Mouse (Mus musculus) C2C12 (cell line): ENCODE measurements at regions not wholly inside any gene's neighbourhood (a gene's known extent, or its start where the extent isn't known, plus 50 kb on each side); places are given as distances from the start of the nearest gene placed in this dataset.

Source experiments
- H3K27me3 ChIP-seq: one replicate; pipeline ENCODE4 v1.6.1; 2011; ENCODE audit not compliant: control insufficient read depth, insufficient read depth, insufficient read length
- H3K36me3 ChIP-seq: one replicate; pipeline ENCODE4 v1.6.1; 2011; ENCODE audit not compliant: control insufficient read depth, insufficient read depth
- H3K4me3 ChIP-seq: one replicate; pipeline ENCODE4 v1.5.1; 2011; ENCODE audit warnings: mild to moderate bottlenecking, control low read depth; ENCODE audit not compliant: poor library complexity, insufficient read depth, severe bottlenecking
- H3K79me2 ChIP-seq: one replicate; pipeline ENCODE4 v1.6.1; 2011; ENCODE audit not compliant: control insufficient read depth, insufficient read depth
- H3K79me3 ChIP-seq: one replicate; pipeline ENCODE4 v1.6.1; 2011; ENCODE audit warnings: low read depth, control low read depth
- H3ac ChIP-seq: one replicate; pipeline ENCODE3; 2011; ENCODE audit warnings: low read depth; ENCODE audit not compliant: control insufficient read depth, insufficient read length
- CEBPB ChIP-seq: IDR thresholded peaks from one replicate; pipeline ENCODE4 v1.6.1; 2011; ENCODE audit warnings: low read depth, mild to moderate bottlenecking, control low read depth, moderate library complexity
- CTCF ChIP-seq: IDR thresholded peaks from one replicate; pipeline ENCODE4 v1.5.1; 2011; ENCODE audit not compliant: control insufficient read depth, insufficient read depth, insufficient read length
- FOSL1 ChIP-seq: IDR thresholded peaks from one replicate; pipeline ENCODE4 v1.8.0; 2011; ENCODE audit warnings: mild to moderate bottlenecking, low read length; ENCODE audit not compliant: poor library complexity, insufficient read depth, severe bottlenecking
- MAX ChIP-seq: IDR thresholded peaks from one replicate; pipeline ENCODE4 v1.6.1; 2011; ENCODE audit warnings: mild to moderate bottlenecking, control low read depth
- MYOD1 ChIP-seq: IDR thresholded peaks from one replicate; pipeline ENCODE4 v1.6.1; 2011; ENCODE audit warnings: low read depth; ENCODE audit not compliant: control insufficient read depth, insufficient read length
- MYOG ChIP-seq: IDR thresholded peaks from one replicate; pipeline ENCODE4 v1.6.1; 2011; ENCODE audit not compliant: control insufficient read depth, insufficient read length; ENCODE audit errors: extremely low read depth
- USF1 ChIP-seq: IDR thresholded peaks from one replicate; pipeline ENCODE4 v1.6.1; 2011; ENCODE audit warnings: low read depth, mild to moderate bottlenecking, control low read depth, moderate library complexity

- Histone ChIP-seq H3ac (no peak overlapping the region), H3K27me3 (no peaks in the 10 kb centered on the region), H3K79me3 (no peaks in the 10 kb centered on the region), H3K79me2 (no peaks in the 10 kb centered on the region), H3K36me3 (no peaks in the 10 kb centered on the region), H3K4me3 (no peak overlapping the region)
- TF ChIP-seq MAX (no peak), MYOG (no peak), FOSL1 (no peak), CTCF (no peak)
Measured at GRCm38 (mm10) chr11:17620462-17621248, 333.0 kb downstream of the Etaa1 start.

DNA sequence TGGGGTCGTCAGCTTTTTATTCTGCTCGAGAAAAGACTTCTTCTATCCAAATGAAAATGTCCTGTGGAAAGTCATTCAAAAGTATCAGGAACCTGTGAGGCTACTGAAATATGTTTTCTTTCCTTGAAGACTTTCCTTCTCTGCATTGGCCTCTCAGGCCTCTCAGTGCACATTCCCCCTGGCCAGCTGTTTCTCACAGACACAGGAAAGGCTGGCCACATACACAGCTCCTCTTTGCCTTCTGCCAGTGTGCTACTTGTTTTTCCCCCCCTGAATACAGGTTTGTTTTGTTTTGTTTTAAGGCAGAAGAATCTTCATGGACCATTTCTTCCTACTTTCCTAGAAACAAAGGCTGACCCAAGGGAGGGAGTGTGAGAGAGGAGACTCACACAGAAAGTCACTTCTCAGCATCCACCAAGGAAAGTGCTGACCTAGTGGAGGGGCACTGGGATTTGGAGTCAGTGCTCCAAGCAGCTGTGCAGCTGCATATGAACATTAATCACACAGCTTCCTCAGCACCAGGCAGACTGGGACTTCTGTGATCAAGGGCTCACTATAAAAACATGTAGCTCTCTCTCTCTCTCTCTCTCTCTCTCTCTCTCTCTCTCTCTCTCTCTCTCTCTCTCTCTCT, 324.0 kb downstream of the Etaa1 start:
- H3K4me3 ChIP-seq = no peak overlapping the region
- H3K79me3 ChIP-seq = no peaks in the 10 kb centered on the region
- H3K79me2 ChIP-seq = no peaks in the 10 kb centered on the region
- H3K27me3 ChIP-seq = no peaks in the 10 kb centered on the region
- no peak for TF ChIP-seq MYOD1
- no peak for TF ChIP-seq CEBPB
- TF ChIP-seq USF1 = no peak
- no peak for TF ChIP-seq CTCF
- no peak for TF ChIP-seq MAX
- no peak for TF ChIP-seq FOSL1
- no peak for TF ChIP-seq MYOG
- H3ac ChIP-seq = no peak overlapping the region
- H3K36me3 ChIP-seq = no peaks in the 10 kb centered on the region

- H3K79me2 ChIP-seq = no peaks in the 10 kb centered on the region
- TF ChIP-seq MYOD1 (no peak), CEBPB (no peak), MAX (no peak), USF1 (no peak), MYOG (no peak), FOSL1 (no peak), CTCF (no peak)
- H3K79me3 ChIP-seq = no peaks in the 10 kb centered on the region
- no peak overlapping the region for H3K4me3 ChIP-seq
- no peaks in the 10 kb centered on the region for H3K27me3 ChIP-seq
- H3ac ChIP-seq = no peak overlapping the region
- no peaks in the 10 kb centered on the region for H3K36me3 ChIP-seq
Measured at GRCm38 (mm10) chr11:17630172-17630553, 323.5 kb downstream of the Etaa1 start.

GRCm38 (mm10) chr11:17637158-17637557, 316.5 kb downstream of the Etaa1 start:
- no peak overlapping the region for H3K4me3 ChIP-seq
- H3ac ChIP-seq = no peak overlapping the region
- TF ChIP-seq USF1 = no peak
- TF ChIP-seq MAX = no peak
- no peak for TF ChIP-seq MYOD1
- no peak for TF ChIP-seq MYOG
- TF ChIP-seq CTCF = no peak
- no peak for TF ChIP-seq CEBPB
- TF ChIP-seq FOSL1 = no peak
- no peaks in the 10 kb centered on the region for H3K36me3 ChIP-seq
- no peaks in the 10 kb centered on the region for H3K27me3 ChIP-seq
- no peaks in the 10 kb centered on the region for H3K79me2 ChIP-seq
- H3K79me3 ChIP-seq = no peaks in the 10 kb centered on the region

GRCm38 (mm10) chr11:17639922-17640321, 313.8 kb downstream of the Etaa1 start:
- H3K79me3 ChIP-seq = no peaks in the 10 kb centered on the region
- H3K4me3 ChIP-seq = no peak overlapping the region
- H3ac ChIP-seq = no peak overlapping the region
- H3K36me3 ChIP-seq = no peaks in the 10 kb centered on the region
- no peaks in the 10 kb centered on the region for H3K79me2 ChIP-seq
- no peaks in the 10 kb centered on the region for H3K27me3 ChIP-seq
- TF ChIP-seq MYOG = no peak
- no peak for TF ChIP-seq USF1
- no peak for TF ChIP-seq MYOD1
- TF ChIP-seq MAX = no peak
- TF ChIP-seq CTCF = no peak
- no peak for TF ChIP-seq CEBPB
- no peak for TF ChIP-seq FOSL1

- no peaks in the 10 kb centered on the region for H3K27me3 ChIP-seq
- H3K36me3 ChIP-seq = no peaks in the 10 kb centered on the region
- H3K4me3 ChIP-seq = no peak overlapping the region
- H3K79me2 ChIP-seq = no peaks in the 10 kb centered on the region
- H3ac ChIP-seq = no peak overlapping the region
- TF ChIP-seq MYOG = no peak
- TF ChIP-seq CEBPB = no peak
- H3K79me3 ChIP-seq = no peaks in the 10 kb centered on the region
Measured at GRCm38 (mm10) chr11:17647441-17647840, 306.2 kb downstream of the Etaa1 start.
